Mouse (Mus musculus): ENCODE data around the gene Iqcc. TPM values are rescaled to one million over a fixed set of nuclear protein-coding genes. Genes with fewer than 3 reads are reported as not detected.

The Iqcc gene
- total RNA-seq, 2 experiments from 2014 or later = 14.4 to 18.7 TPM

GRCm38 (mm10) chr4:129584884-129585608, 33.9 kb downstream of the Iqcc start:
- intact Hi-C loops (cut with DNase I) = loop anchor here (1.0 to 5.0 kb wide), 2 partner anchors 23 to 38 kb away; no protein-coding TSS in a partner anchor
- DNase-seq = peak; percentile 86 to 91

GRCm38 (mm10) chr4:129584370-129584769, 34.5 kb downstream of the Iqcc start:
- intact Hi-C loops (cut with DNase I) = no loop called here
- no peak for DNase-seq

DNA sequence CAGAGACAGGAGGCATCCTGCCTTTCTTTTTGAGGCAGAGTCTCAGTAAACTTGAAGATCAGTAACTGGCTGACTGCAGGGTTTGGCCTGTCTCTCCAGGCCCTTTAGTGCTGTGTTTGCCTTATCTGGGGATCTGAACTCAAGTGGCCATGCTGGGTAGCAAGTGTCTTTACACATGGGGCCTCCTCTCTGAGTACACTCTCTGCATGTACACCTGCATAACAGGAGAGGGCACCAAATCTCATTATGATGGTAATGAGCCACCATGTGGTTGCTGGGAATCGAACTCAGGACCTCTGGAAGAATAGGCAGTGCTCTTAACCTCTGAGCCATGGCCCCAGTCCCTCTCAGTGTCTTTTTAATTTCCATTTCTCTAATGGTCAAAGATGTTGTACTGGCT, 36.6 kb downstream of the Iqcc start:
- no peak for DNase-seq
- intact Hi-C loops (cut with DNase I) = no loop called here

DNA sequence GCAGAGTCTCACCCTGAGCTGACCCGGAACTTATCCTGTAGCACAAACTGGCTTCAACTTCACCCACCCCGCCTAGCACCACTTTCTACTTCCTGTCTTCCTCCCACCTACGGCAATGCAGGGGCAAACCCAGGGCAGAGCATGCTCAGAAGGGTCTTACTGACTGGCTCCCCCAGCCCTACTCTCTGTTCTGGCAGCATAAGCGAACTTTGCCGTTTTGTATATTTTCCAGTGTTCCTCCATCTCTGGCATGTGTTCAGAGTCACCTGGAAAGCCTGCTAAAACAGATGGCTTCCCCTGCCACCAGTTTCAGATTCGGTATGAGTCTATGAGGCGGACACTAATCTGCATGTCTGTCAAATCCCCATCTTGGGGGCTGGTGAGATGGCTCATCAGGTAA, 38.6 kb downstream of the Iqcc start:
- DNase-seq = no peak
- intact Hi-C loops (cut with DNase I) = no loop called here

DNA sequence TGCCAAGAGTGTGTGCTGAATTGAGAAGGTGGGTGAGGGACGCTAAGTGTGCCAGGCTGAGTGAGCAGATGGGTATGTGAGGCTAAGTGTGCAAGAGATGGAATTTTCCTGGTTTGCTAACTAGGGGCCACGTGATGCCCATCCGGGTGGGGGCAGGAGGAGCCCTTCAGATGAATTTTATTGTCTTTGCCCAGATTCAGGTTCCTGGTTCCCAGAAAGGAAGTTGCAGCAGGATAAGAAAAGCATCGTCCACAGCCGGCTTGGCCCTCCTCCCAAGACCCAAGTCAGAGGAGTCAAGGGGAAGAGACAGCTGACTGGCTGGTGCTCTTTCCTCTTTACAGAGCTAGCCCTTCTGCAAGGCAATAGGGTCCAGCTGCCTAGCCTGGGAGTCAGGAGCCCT, 40.4 kb downstream of the Iqcc start, which contains the start of gene Fam167b:
Gene Fam167b, minus strand, starts transcription at position 84 of the 400 bp plus-strand sequence.
- intact Hi-C loops (cut with DNase I) = no loop called here
- peak in 1 of 2 experiments; percentile 24 for DNase-seq

GRCm38 (mm10) chr4:129577688-129578087, 41.2 kb downstream of the Iqcc start:
- intact Hi-C loops (cut with DNase I) = no loop called here
- no peak for DNase-seq

DNA sequence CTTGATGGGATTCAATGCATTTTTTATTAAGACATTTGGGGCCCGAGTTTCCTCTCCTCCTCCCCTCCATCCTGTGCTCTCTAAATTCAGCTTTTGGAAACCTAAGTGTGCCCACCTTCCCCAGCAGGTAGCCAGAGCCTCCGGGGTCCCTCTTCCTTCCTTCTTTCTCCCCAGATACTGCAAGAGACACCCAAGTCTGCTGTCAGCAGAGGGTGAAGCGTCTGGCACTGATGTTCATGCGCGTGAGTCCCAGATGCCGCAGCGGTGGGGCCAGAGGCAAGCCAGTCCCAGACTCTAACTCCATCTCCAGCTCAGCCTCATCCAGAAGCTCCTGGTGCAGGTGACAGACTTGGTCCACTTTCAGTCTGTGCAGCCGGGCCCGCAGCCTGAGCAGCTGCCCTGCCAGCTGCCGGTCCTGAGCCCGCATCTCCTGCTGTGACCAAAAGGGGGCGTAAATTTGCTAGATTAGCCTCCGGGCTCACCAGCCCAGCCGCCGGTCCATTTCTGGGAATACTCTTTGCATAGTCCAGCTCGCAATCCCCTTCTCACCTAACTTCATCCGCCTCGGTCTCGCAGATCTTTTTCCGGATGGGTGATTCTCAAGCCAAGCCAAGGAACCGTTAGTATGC, 41.9 kb downstream of the Iqcc start:
- peak; percentile 69 to 73 for DNase-seq
- intact Hi-C loops (cut with DNase I) = no loop called here

DNA sequence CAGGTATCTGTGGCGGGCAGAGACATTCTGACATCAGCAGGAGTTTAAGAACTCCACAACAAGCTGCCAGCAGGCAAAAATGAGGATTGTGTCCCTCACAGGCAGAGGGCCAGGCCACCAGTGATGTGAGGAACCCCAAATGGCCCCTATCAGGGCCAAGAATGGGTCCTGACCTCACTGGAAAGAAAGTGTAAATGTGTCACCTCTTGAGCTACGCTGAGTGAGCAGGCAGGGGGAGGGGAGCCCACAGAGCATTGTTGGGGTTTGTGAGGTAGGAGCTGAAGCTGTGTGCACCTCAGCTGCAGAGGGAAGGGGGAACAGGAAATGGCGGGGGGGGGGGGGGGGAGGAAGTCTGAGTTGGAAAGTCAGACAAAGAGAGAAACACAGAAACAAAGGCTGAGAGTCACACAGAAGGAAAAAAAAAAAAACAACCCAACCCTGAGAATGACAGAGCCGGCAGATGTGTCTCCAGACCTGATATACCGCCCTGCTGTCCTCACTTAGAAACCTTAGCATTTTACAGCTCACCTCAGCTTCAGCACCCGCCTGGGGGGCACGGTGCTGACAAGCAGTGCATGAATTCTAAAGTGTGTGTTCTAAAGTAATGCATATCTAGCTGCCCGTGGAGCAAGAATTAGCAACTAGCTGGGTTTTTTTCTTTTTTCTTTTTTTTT, 43.6 kb downstream of the Iqcc start:
- no peak for DNase-seq
- intact Hi-C loops (cut with DNase I) = no loop called here

DNA sequence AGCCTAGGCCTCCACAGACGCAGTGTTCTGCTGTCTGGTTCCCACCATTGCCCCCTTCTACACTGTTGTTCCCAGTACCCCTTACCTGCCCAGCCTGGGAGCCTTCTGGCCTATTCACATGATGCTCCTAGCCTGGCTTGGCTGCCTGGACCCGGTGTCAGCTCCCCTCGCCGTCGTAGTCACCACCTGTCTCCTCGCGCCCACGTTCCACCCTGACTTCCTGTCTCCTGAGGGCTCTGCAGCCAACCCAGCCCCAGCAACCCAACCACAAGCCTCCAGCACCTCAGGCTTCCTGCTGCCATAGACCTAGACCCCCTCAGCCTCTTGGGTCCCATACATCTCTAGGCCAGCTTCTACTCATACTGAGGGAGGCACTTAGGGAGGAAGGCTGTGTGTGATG, 45.5 kb downstream of the Iqcc start, which contains the start of gene Lck:
Gene Lck, minus strand, starts transcription at position 212 of the 400 bp plus-strand sequence.
- no peak for DNase-seq

GRCm38 (mm10) chr4:129573093-129573370, 45.9 kb downstream of the Iqcc start:
- DNase-seq = no peak
- intact Hi-C loops (cut with DNase I) = no loop called here

More for the DNA sequence above, 45.5 kb downstream of the Iqcc start, which contains the start of gene Lck:
- intact Hi-C loops (cut with DNase I) = no loop called here

- intact Hi-C loops (cut with DNase I) = no loop called here
- DNase-seq = no peak
Measured at GRCm38 (mm10) chr4:129572236-129573092, 46.4 kb downstream of the Iqcc start.

DNA sequence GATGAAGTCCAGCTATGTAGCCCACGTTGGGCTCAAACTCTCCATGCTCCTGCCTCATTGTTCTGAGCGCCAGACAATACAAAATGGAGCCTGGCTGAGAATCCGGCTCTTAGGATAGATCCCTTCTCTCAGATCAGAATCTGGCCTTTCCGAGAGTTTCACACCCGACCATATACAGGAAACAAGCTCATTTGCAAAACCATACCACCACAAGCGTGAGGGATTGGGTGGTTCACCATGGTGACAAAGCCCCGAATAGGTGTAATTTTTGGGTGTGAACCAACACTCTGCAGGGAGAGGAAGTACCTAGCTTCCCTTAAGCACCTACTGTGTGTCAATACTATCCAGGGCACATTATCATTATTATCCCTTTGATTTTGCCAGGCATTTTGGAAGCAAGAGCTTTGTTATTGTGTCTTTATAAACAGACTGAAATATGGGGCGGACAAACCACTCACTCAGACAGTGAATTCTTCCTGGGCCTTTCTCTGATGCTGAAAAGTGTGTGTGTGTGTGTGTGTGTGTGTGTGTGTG, 47.3 kb downstream of the Iqcc start:
- intact Hi-C loops (cut with DNase I) = no loop called here
- no peak for DNase-seq

DNA sequence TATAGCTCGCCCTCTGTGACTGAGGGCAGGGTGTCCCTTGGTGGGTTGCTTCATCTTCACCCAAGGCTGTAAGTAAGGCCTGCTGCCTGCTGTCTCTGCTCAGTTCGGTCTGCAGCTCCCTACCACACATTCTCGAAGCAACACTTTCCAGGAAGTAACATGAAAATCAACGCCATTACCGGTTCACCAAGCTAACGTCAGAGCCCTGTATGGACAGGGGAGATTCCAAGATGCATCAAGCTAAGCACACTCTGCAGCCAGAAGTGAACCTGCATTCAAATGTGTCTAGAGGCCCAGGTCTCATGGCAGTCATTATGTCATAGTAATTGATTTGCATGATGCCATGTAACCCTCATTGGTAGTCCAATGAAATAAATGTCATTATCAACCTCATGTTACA, 48.9 kb downstream of the Iqcc start:
- intact Hi-C loops (cut with DNase I) = no loop called here

GRCm38 (mm10) chr4:129568366-129568765, 50.5 kb downstream of the Iqcc start:
- intact Hi-C loops (cut with DNase I) = no loop called here
- DNase-seq = no peak

More for the DNA sequence above, 48.9 kb downstream of the Iqcc start:
- no peak for DNase-seq

DNA sequence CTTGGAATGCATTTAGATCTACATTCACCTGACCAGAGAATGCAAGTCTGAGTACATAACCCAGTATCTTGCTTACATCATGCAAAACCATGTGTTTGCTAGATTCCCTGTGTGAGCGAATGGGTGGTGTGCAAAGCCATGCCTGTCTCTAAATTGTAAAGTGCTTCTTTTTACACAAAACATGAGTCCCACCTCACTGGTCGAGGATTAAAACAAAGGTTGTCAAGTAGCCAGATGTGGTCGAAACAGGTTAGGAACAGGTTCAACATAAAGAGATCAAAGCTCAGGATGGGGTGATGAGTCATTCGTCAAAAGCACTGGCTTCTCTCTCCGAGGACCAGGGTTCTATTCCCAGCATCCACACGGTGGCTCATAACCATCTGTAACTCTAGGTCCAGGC, 53.8 kb downstream of the Iqcc start:
- DNase-seq = no peak
- intact Hi-C loops (cut with DNase I) = no loop called here

Other genes starting within 250 kb of the Iqcc start
- 1 to 10 TPM; 3.3 to 4.1 TPM for gene Zbtb8a, start 241.0 kb downstream of the Iqcc start, total RNA-seq (2021)
- gene Zbtb8b, start 178.2 kb downstream of the Iqcc start, total RNA-seq (2021) = not detected
- gene Bsdc1, start 157.5 kb downstream of the Iqcc start, total RNA-seq (2021) = 10 to 100 TPM; 50.3 to 53.8 TPM
- not detected for gene Tssk3, start 128.1 kb downstream of the Iqcc start, total RNA-seq (2021)
- not detected for gene Fam229a, start 127.9 kb downstream of the Iqcc start, total RNA-seq (2021)
- gene Marcksl1, start 105.5 kb downstream of the Iqcc start, total RNA-seq (2021) = 1 to 10 TPM; 4.4 to 5.7 TPM
- 10 to 100 TPM; 17.7 to 21.1 TPM for gene Hdac1, start 76.4 kb downstream of the Iqcc start, total RNA-seq (2021)
- gene Lck, start 45.5 kb downstream of the Iqcc start, total RNA-seq (2021) = 1 to 10 TPM in 1 of 2 experiments, under 1 TPM in 1; 0.72 to 1.5 TPM
- under 1 TPM; 0.46 to 1.00 TPM for gene Fam167b, start 40.5 kb downstream of the Iqcc start, total RNA-seq (2021)
- gene Eif3i, start 18.5 kb downstream of the Iqcc start, total RNA-seq (2021) = 100 to 1,000 TPM; 125 to 129 TPM
- 10 to 100 TPM; 42.7 to 43.6 TPM for gene Tmem234, start 18.4 kb downstream of the Iqcc start, total RNA-seq (2021)
- gene Dcdc2b, start 4.8 kb downstream of the Iqcc start, total RNA-seq (2021) = under 1 TPM; 0.44 to 0.95 TPM
- 10 to 100 TPM; 21.1 to 26.9 TPM for gene Ccdc28b, start 4.8 kb upstream of the Iqcc start, total RNA-seq (2021)
- 10 to 100 TPM; 23.9 to 32.0 TPM for gene Txlna, start 22.0 kb upstream of the Iqcc start, total RNA-seq (2021)
- 10 to 100 TPM; 63.3 to 73.1 TPM for gene Kpna6, start 53.7 kb upstream of the Iqcc start, total RNA-seq (2021)
- gene Tmem39b, start 77.7 kb upstream of the Iqcc start, total RNA-seq (2021) = 1 to 10 TPM; 4.1 to 4.7 TPM
- gene Khdrbs1, start 123.2 kb upstream of the Iqcc start, total RNA-seq (2021) = 10 to 100 TPM; 35.4 to 44.2 TPM
- 100 to 1,000 TPM; 203 to 210 TPM for gene Ptp4a2, start 192.1 kb upstream of the Iqcc start, total RNA-seq (2021)